Mouse (Mus musculus) limb, embryonic 10.5 days (tissue): Measurements from ENCODE around the gene Pum1. TPM values are rescaled to one million over a fixed set of nuclear protein-coding genes. Genes with fewer than 3 reads are reported as not detected.
"Not testable (repeated sequence)": the region's sequence is repeated elsewhere in the genome, so short reads cannot be mapped to it uniquely, and the experiment has no call there.

ENCODE experiments used
- DNase-seq: peaks from one replicate; pipeline ENCODE4 v3.0.0-alpha.2; 2017; ENCODE audit warnings: low spot score
- H3K27ac ChIP-seq: fragments of 300-500 bp; sonication (generic); 2 replicates; pipeline ENCODE4 v1.5.1; 2016; ENCODE audit warnings: mild to moderate bottlenecking
- H3K27me3 ChIP-seq: fragments of 300-500 bp; sonication (generic); 2 replicates; pipeline ENCODE4 v1.6.1; 2016; ENCODE audit warnings: low read depth, mild to moderate bottlenecking; ENCODE audit not compliant: poor library complexity, severe bottlenecking
- H3K36me3 ChIP-seq: fragments of 300-500 bp; sonication (generic); 2 replicates; pipeline ENCODE4 v1.6.1; 2016; ENCODE audit warnings: mild to moderate bottlenecking, moderate library complexity
- H3K4me1 ChIP-seq: fragments of 300-500 bp; sonication (generic); 2 replicates; pipeline ENCODE4 v1.6.1; 2016
- H3K4me3 ChIP-seq: fragments of 300-500 bp; sonication (generic); 2 replicates; pipeline ENCODE4 v1.5.1; 2016; ENCODE audit warnings: mild to moderate bottlenecking, moderate library complexity
- H3K9me3 ChIP-seq: fragments of 300-500 bp; sonication (generic); replicated peaks from 2 replicates; pipeline ENCODE4 v1.6.1; 2016; ENCODE audit warnings: mild to moderate bottlenecking
- WGBS: fragments of 180-500 bp; shearing (Covaris S2); methylation state at CpG from one replicate; pipeline ENCODE4 v1.1.7; 2016; 5-methylcytosine and 5-hydroxymethylcytosine counted together
- polyA plus RNA-seq: library from polyadenylated mRNA; unstranded; fragments of >200 nt; fragmentation: Nextera tagmentation; extraction: Ambion mirVana; gene quantifications from 2 replicates; pipeline ENCODE4 v1.2.1, GENCODE M21; 2016

The Pum1 gene
- polyA plus RNA-seq, 1 experiment from 2014 or later: 124 TPM

GRCm38 (mm10) chr4:130659470-130659869 is 3.7 kb upstream of the Pum1 start:
- no peak for DNase-seq
- Histone ChIP-seq H3K27me3 (no peaks in the 10 kb centered on the region), H3K9me3 (no peaks in the 10 kb centered on the region), H3K36me3 (no peaks in the 10 kb centered on the region), H3K4me3 (no peak overlapping the region), H3K4me1 (peaks cover 5% of the 10 kb centered on the region), H3K27ac (no peak overlapping the region)
- 92% methylated on average over 6 of the region's 6 CpGs for WGBS

GRCm38 (mm10) chr4:130660106-130660505 is 3.0 kb upstream of the Pum1 start:
- no peak for DNase-seq
- peaks cover 11% of the 10 kb centered on the region for H3K4me1 ChIP-seq
- no peaks in the 10 kb centered on the region for H3K27me3 ChIP-seq
- WGBS: 87% methylated on average over 2 of the region's 2 CpGs
- no peak overlapping the region for H3K4me3 ChIP-seq
- H3K9me3 ChIP-seq: no peaks in the 10 kb centered on the region
- no peak overlapping the region for H3K27ac ChIP-seq
- peaks cover under 1% of the 10 kb centered on the region; the same call in 1 of the 2 replicates for H3K36me3 ChIP-seq

- Histone ChIP-seq H3K9me3 (no peaks in the 10 kb centered on the region), H3K36me3 (peaks cover 7% of the 10 kb centered on the region; the same call in 1 of the 2 replicates), H3K4me3 (no peak overlapping the region), H3K4me1 (peaks cover 13% of the 10 kb centered on the region), H3K27me3 (no peaks in the 10 kb centered on the region), H3K27ac (no peak overlapping the region)
- DNase-seq: no peak
- WGBS: 86% methylated on average over 3 of the region's 3 CpGs
Measured at GRCm38 (mm10) chr4:130661151-130661550, 2.0 kb upstream of the Pum1 start.

- 0 out of 2 replicates have a peak overlapping the region, but pooled peaks have one; percentile 91 for H3K4me3 ChIP-seq
- H3K9me3 ChIP-seq, DNase-seq, H3K27ac ChIP-seq, H3K27me3 ChIP-seq: not testable (repeated sequence)
- peaks cover 14% of the 10 kb centered on the region for H3K4me1 ChIP-seq
- 100% methylated on average over 1 of the region's 1 CpGs for WGBS
- peaks cover 13% of the 10 kb centered on the region for H3K36me3 ChIP-seq
Measured at GRCm38 (mm10) chr4:130662305-130662704, 816 bp upstream of the Pum1 start.

GRCm38 (mm10) chr4:130663810-130664401 is 785 bp downstream of the Pum1 start:
- H3K4me1 ChIP-seq: peaks cover 27% of the 10 kb centered on the region
- peak overlapping the region; percentile 99 for H3K27ac ChIP-seq
- peaks cover 20% of the 10 kb centered on the region for H3K36me3 ChIP-seq
- H3K4me3 ChIP-seq: peak overlapping the region; percentile 91
- no peaks in the 10 kb centered on the region for H3K27me3 ChIP-seq
- H3K9me3 ChIP-seq: no peaks in the 10 kb centered on the region
- under 1% methylated on average over 22 of the region's 22 CpGs for WGBS
- DNase-seq: peak; percentile 66

- peaks cover 26% of the 10 kb centered on the region for H3K36me3 ChIP-seq
- no peaks in the 10 kb centered on the region for H3K9me3 ChIP-seq
- H3K27me3 ChIP-seq: no peaks in the 10 kb centered on the region
- 9% methylated on average over 7 of the region's 7 CpGs for WGBS
- DNase-seq: no peak
- H3K4me1 ChIP-seq: peaks cover 29% of the 10 kb centered on the region
- peak overlapping the region; percentile 99 for H3K27ac ChIP-seq
- H3K4me3 ChIP-seq: peak overlapping the region; percentile 91
Measured at GRCm38 (mm10) chr4:130664414-130665029, 1.4 kb downstream of the Pum1 start.

- no peak overlapping the region for H3K27ac ChIP-seq
- peaks cover 29% of the 10 kb centered on the region for H3K4me1 ChIP-seq
- peaks cover 32% of the 10 kb centered on the region for H3K36me3 ChIP-seq
- DNase-seq: no peak
- H3K27me3 ChIP-seq: no peaks in the 10 kb centered on the region
- WGBS: 30% methylated on average over 1 of the region's 1 CpGs
- peak overlapping the region; percentile 91 for H3K4me3 ChIP-seq
- no peaks in the 10 kb centered on the region for H3K9me3 ChIP-seq
Measured at GRCm38 (mm10) chr4:130665176-130665575, 2.1 kb downstream of the Pum1 start.

GRCm38 (mm10) chr4:130667686-130668085 is 4.6 kb downstream of the Pum1 start:
- no peak overlapping the region for H3K4me3 ChIP-seq
- no peaks in the 10 kb centered on the region for H3K27me3 ChIP-seq
- H3K27ac ChIP-seq: no peak overlapping the region
- peaks cover 58% of the 10 kb centered on the region for H3K36me3 ChIP-seq
- no peaks in the 10 kb centered on the region for H3K9me3 ChIP-seq
- WGBS: 81% methylated on average over 2 of the region's 2 CpGs
- H3K4me1 ChIP-seq: peaks cover 27% of the 10 kb centered on the region
- DNase-seq: no peak

GRCm38 (mm10) chr4:130668541-130668940 is 5.4 kb downstream of the Pum1 start:
- H3K4me1 ChIP-seq: peaks cover 24% of the 10 kb centered on the region
- H3K27ac ChIP-seq: no peak overlapping the region
- WGBS: 77% methylated on average over 2 of the region's 2 CpGs
- peaks cover 66% of the 10 kb centered on the region for H3K36me3 ChIP-seq
- no peak overlapping the region for H3K4me3 ChIP-seq
- DNase-seq: no peak
- H3K9me3 ChIP-seq: no peaks in the 10 kb centered on the region
- no peaks in the 10 kb centered on the region for H3K27me3 ChIP-seq

- H3K4me1 ChIP-seq: peaks cover 24% of the 10 kb centered on the region
- no peak overlapping the region for H3K27ac ChIP-seq
- WGBS: 77% methylated on average over 7 of the region's 7 CpGs
- H3K9me3 ChIP-seq: no peaks in the 10 kb centered on the region
- H3K4me3 ChIP-seq: no peak overlapping the region
- H3K36me3 ChIP-seq: peaks cover 71% of the 10 kb centered on the region
- H3K27me3 ChIP-seq: no peaks in the 10 kb centered on the region
- no peak for DNase-seq
Measured at GRCm38 (mm10) chr4:130668991-130669390, 5.9 kb downstream of the Pum1 start.

GRCm38 (mm10) chr4:130670023-130670422 is 6.9 kb downstream of the Pum1 start:
- Histone ChIP-seq H3K4me1 (peaks cover 20% of the 10 kb centered on the region), H3K36me3 (peaks cover 81% of the 10 kb centered on the region)
- H3K27me3 ChIP-seq, H3K27ac ChIP-seq, H3K4me3 ChIP-seq, DNase-seq, H3K9me3 ChIP-seq: not testable (repeated sequence)
- 91% methylated on average over 5 of the region's 5 CpGs for WGBS

GRCm38 (mm10) chr4:130671079-130671845 is 8.1 kb downstream of the Pum1 start:
- DNase-seq: no peak
- H3K9me3 ChIP-seq: no peaks in the 10 kb centered on the region
- no peak overlapping the region for H3K27ac ChIP-seq
- no peaks in the 10 kb centered on the region for H3K27me3 ChIP-seq
- peaks cover 85% of the 10 kb centered on the region for H3K36me3 ChIP-seq
- H3K4me3 ChIP-seq: no peak overlapping the region
- H3K4me1 ChIP-seq: peaks cover 16% of the 10 kb centered on the region
- WGBS: 91% methylated on average over 4 of the region's 4 CpGs

- no peaks in the 10 kb centered on the region for H3K27me3 ChIP-seq
- peaks cover 16% of the 10 kb centered on the region for H3K4me1 ChIP-seq
- no peaks in the 10 kb centered on the region for H3K9me3 ChIP-seq
- no peak overlapping the region for H3K27ac ChIP-seq
- no peak overlapping the region for H3K4me3 ChIP-seq
- peaks cover 90% of the 10 kb centered on the region for H3K36me3 ChIP-seq
- no peak for DNase-seq
Measured at GRCm38 (mm10) chr4:130672161-130672560, 9.0 kb downstream of the Pum1 start.
